Mouse (Mus musculus) liver, embryonic 14.5 days (tissue): ENCODE results near the gene Adam8. TPM values are rescaled to one million over a fixed set of nuclear protein-coding genes. Genes with fewer than 3 reads are reported as not detected.
A peak's percentile ranks its signal among the peaks of the same experiment; 100 is the strongest.

Experiments used
- ATAC-seq: fragments of 200-750 bp; cut with Nextera tagmentation; 2 replicates; pipeline ENCODE4 v1.8.0; 2017; ENCODE audit warnings: moderate number of reproducible peaks, mild to moderate bottlenecking, moderate library complexity; ENCODE audit not compliant: insufficient read depth
- DNase-seq, 3 experiments: peaks; one replicate each; pipeline ENCODE4 v3.0.0-alpha.2; 2012 to 2013; ENCODE audit warnings: low read depth in 3 of 3, low spot score in 3 of 3
- H3K27ac ChIP-seq: fragments of 300-500 bp; sonication (generic); 2 replicates; pipeline ENCODE4 v1.5.1; 2014; ENCODE audit warnings: moderate library complexity, mild to moderate bottlenecking, control low read depth, inconsistent platforms
- H3K27me3 ChIP-seq: fragments of 300-500 bp; sonication (generic); 2 replicates; pipeline ENCODE4 v1.6.1; 2014; ENCODE audit warnings: mild to moderate bottlenecking, low read length, moderate library complexity; ENCODE audit not compliant: control insufficient read depth, insufficient read depth
- H3K36me3 ChIP-seq: fragments of 300-500 bp; sonication (generic); replicated peaks from 2 replicates; pipeline ENCODE4 v1.6.1; 2014; ENCODE audit warnings: low read depth; ENCODE audit not compliant: control insufficient read depth, insufficient read depth
- H3K4me1 ChIP-seq, 2 experiments: fragments of 200-500 bp in 1 of 2; fragments of 300-500 bp in 1 of 2; sonication (generic) in 1 of 2; replicated peaks; 2 replicates each; pipeline ENCODE4 v1.6.1; 2012 to 2014; ENCODE audit warnings: antibody characterized with exemption in 1 of 2, inconsistent platforms in 1 of 2, low read length in 1 of 2; ENCODE audit not compliant: control insufficient read depth in 2 of 2, insufficient read depth in 2 of 2
- H3K4me2 ChIP-seq: fragments of 300-500 bp; sonication (generic); 2 replicates; pipeline ENCODE4 v1.6.1; 2014; ENCODE audit warnings: low read depth, mild to moderate bottlenecking, control low read depth, moderate library complexity
- H3K4me3 ChIP-seq, 2 experiments: fragments of 200-500 bp in 1 of 2; fragments of 300-500 bp in 1 of 2; sonication (generic) in 1 of 2; 2 replicates each; pipeline ENCODE4 v1.5.1; 2012 to 2014; ENCODE audit warnings: low read depth in 2 of 2, low read length in 2 of 2, mild to moderate bottlenecking in 2 of 2, control low read depth in 1 of 2, inconsistent platforms in 1 of 2, moderate library complexity in 1 of 2; ENCODE audit not compliant: insufficient read depth in 1 of 2
- H3K9ac ChIP-seq: fragments of 300-500 bp; sonication (generic); replicated peaks from 2 replicates; pipeline ENCODE4 v1.6.1; 2014; ENCODE audit warnings: mild to moderate bottlenecking, control low read depth, moderate library complexity
- H3K9me3 ChIP-seq: fragments of 300-500 bp; sonication (generic); 2 replicates; pipeline ENCODE4 v1.6.1; 2016; ENCODE audit warnings: low read length, mixed read lengths; ENCODE audit not compliant: control insufficient read depth
- CTCF ChIP-seq: IDR thresholded peaks from 2 replicates; pipeline ENCODE4 v1.5.1; 2016; ENCODE audit warnings: antibody characterized with exemption, low read depth, control low read depth
- EP300 ChIP-seq: IDR thresholded peaks from 2 replicates; pipeline ENCODE4 v1.6.1; 2016; ENCODE audit warnings: antibody characterized with exemption, low read depth
- WGBS: fragments of 180-500 bp; shearing (Covaris S2); extraction: QIAGEN DNeasy Blood & Tissue Kit; methylation state at CpG from one replicate; pipeline ENCODE4 v1.1.7; 2014; ENCODE audit not compliant: insufficient replicate concordance; 5-methylcytosine and 5-hydroxymethylcytosine counted together
- polyA plus RNA-seq, 2 experiments: library from polyadenylated mRNA; depleted of rRNA in 1 of 2; stranded (reverse) in 1 of 2; unstranded in 1 of 2; fragments of >200 nt; fragmentation: Nextera tagmentation in 1 of 2; extraction: Ambion mirVana in 1 of 2; gene quantifications; 2 replicates each; pipeline versions ENCODE4 v1.2.1 to v1.2.3; 2012 to 2014

Gene Adam8
- polyA plus RNA-seq, 2 experiments = 0.46 to 0.83 TPM

- H3K4me2 ChIP-seq = no peak overlapping the region
- H3K4me3 ChIP-seq = no peak overlapping the region
- H3K9ac ChIP-seq = no peak overlapping the region
- H3K27me3 ChIP-seq = no peaks in the 10 kb centered on the region; the same call in 1 of the 2 replicates
- 36% methylated on average over 3 of the region's 3 CpGs for WGBS
- no peak for ATAC-seq
- no peak for TF ChIP-seq CTCF
- no peak for TF ChIP-seq EP300
- no peaks in the 10 kb centered on the region for H3K9me3 ChIP-seq
- H3K4me1 ChIP-seq = peaks cover 0 to 4% of the 10 kb centered on the region in 2 experiments; a peak in 2 of 4 replicates
- no peak for DNase-seq
- H3K27ac ChIP-seq = no peak overlapping the region
- H3K36me3 ChIP-seq = no peaks in the 10 kb centered on the region
Observed at GRCm38 (mm10) chr7:139980778-139981177, 11.6 kb downstream of the Adam8 start.

- Histone ChIP-seq H3K27ac (no peak overlapping the region), H3K9ac (no peak overlapping the region), H3K4me2 (peak overlapping the region; percentile 72), H3K9me3 (no peaks in the 10 kb centered on the region), H3K4me3 (peak overlapping the region; percentile 26 to 53; a peak in 2 of 4 replicates), H3K27me3 (no peaks in the 10 kb centered on the region; the same call in 1 of the 2 replicates), H3K36me3 (no peaks in the 10 kb centered on the region), H3K4me1 (peaks cover 0 to 6% of the 10 kb centered on the region in 2 experiments; a peak in 2 of 4 replicates)
- no peak for DNase-seq
- 30% methylated on average over 13 of the region's 13 CpGs for WGBS
- TF ChIP-seq EP300 = no peak
- TF ChIP-seq CTCF = no peak
- ATAC-seq = peak; percentile 41; the same call in 1 of the 2 replicates
Observed at GRCm38 (mm10) chr7:139979011-139979719, 13.2 kb downstream of the Adam8 start.

- Histone ChIP-seq H3K9ac (no peak within 1 kb of the TSS; the same call in 1 of the 2 replicates), H3K27ac (no peak within 1 kb of the TSS), H3K9me3 (no peaks in the 10 kb centered on the region), H3K4me3 (peak within 1 kb of the TSS; percentile 53 to 56), H3K36me3 (no peaks in the 10 kb centered on the region), H3K4me2 (peak within 1 kb of the TSS; percentile 72), H3K4me1 (peaks cover 0 to 6% of the 10 kb centered on the region in 2 experiments; a peak in 2 of 4 replicates), H3K27me3 (no peaks in the 10 kb centered on the region; the same call in 1 of the 2 replicates)
- no peak for TF ChIP-seq EP300
- WGBS = 6% methylated on average over 32 of the region's 32 CpGs
- peak in 2 of 3 experiments; percentile 25 to 27 for DNase-seq
- peak; percentile 67 for ATAC-seq
Observed at GRCm38 (mm10) chr7:139978278-139978892, 14.0 kb downstream of the Adam8 start, which contains the start of gene 6430531B16Rik. 6430531B16Rik (minus strand) TSS chr7:139978755.

GRCm38 (mm10) chr7:139975471-139975870, 16.9 kb downstream of the Adam8 start:
- Histone ChIP-seq H3K36me3 (no peaks in the 10 kb centered on the region), H3K27me3 (no peaks in the 10 kb centered on the region; the same call in 1 of the 2 replicates), H3K4me2 (no peak overlapping the region), H3K9me3 (no peaks in the 10 kb centered on the region), H3K4me1 (peaks cover 0 to 6% of the 10 kb centered on the region in 2 experiments; a peak in 2 of 4 replicates), H3K4me3 (no peak overlapping the region), H3K27ac (no peak overlapping the region), H3K9ac (no peak overlapping the region)
- DNase-seq = no peak
- TF ChIP-seq CTCF (no peak), EP300 (no peak)
- ATAC-seq = no peak
- 58% methylated on average over 5 of the region's 5 CpGs for WGBS

DNA sequence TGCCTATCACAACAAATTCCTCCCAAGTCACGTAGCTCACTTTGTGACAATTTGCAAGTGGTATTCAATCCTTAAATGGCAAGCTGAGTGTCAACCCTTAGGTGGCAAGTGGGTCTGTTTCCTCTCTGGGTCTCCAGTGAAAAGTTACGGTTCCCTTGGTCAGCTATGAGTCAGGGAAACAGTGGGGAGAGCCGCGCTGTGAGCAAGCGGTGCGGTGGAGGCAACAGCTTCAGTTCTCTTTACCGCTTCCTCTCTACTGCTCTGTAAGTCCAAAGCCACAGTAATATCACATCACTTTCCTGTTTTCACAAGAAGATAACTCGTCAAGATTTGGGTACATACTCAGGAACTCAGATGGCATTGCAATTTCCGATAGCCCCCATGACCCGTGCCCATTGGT, 18.1 kb downstream of the Adam8 start:
- no peak for TF ChIP-seq CTCF
- TF ChIP-seq EP300 = no peak
- H3K36me3 ChIP-seq = no peaks in the 10 kb centered on the region
- DNase-seq (no peak), ATAC-seq (no peak)
- H3K4me3 ChIP-seq = no peak overlapping the region
- 22% methylated on average over 10 of the region's 10 CpGs for WGBS
- H3K9me3 ChIP-seq = no peaks in the 10 kb centered on the region
- no peak overlapping the region for H3K9ac ChIP-seq
- H3K4me2 ChIP-seq = no peak overlapping the region
- H3K27me3 ChIP-seq = no peaks in the 10 kb centered on the region; the same call in 1 of the 2 replicates
- H3K27ac ChIP-seq = no peak overlapping the region
- H3K4me1 ChIP-seq = peaks cover 0 to 6% of the 10 kb centered on the region in 2 experiments; a peak in 2 of 4 replicates
